Mouse (Mus musculus) midbrain, embryonic 10.5 days (tissue): ENCODE measurements around the gene Ntng2. TPM values are rescaled to one million over a fixed set of nuclear protein-coding genes. Genes with fewer than 3 reads are reported as not detected.

Experiments used
- DNase-seq: peaks from one replicate; pipeline ENCODE4 v3.0.0-alpha.2; 2017; ENCODE audit warnings: low spot score
- H3K27ac ChIP-seq: fragments of 300-500 bp; sonication (generic); replicated peaks from 2 replicates; pipeline ENCODE4 v1.5.1; 2016; ENCODE audit warnings: mild to moderate bottlenecking
- H3K27me3 ChIP-seq: fragments of 300-500 bp; sonication (generic); 2 replicates; pipeline ENCODE4 v1.6.1; 2016; ENCODE audit warnings: low read depth, mild to moderate bottlenecking; ENCODE audit not compliant: poor library complexity, severe bottlenecking
- H3K36me3 ChIP-seq: fragments of 300-500 bp; sonication (generic); 2 replicates; pipeline ENCODE4 v1.6.1; 2016; ENCODE audit warnings: mild to moderate bottlenecking, moderate library complexity
- H3K4me1 ChIP-seq: fragments of 300-500 bp; sonication (generic); 2 replicates; pipeline ENCODE4 v1.6.1; 2016
- H3K4me3 ChIP-seq: fragments of 300-500 bp; sonication (generic); 2 replicates; pipeline ENCODE4 v1.5.1; 2016; ENCODE audit warnings: mild to moderate bottlenecking, moderate library complexity
- H3K9me3 ChIP-seq: fragments of 300-500 bp; sonication (generic); replicated peaks from 2 replicates; pipeline ENCODE4 v1.6.1; 2016; ENCODE audit warnings: mild to moderate bottlenecking
- WGBS: fragments of 180-500 bp; shearing (Covaris S2); methylation state at CpG from one replicate; pipeline ENCODE4 v1.1.7; 2016; 5-methylcytosine and 5-hydroxymethylcytosine counted together
- polyA plus RNA-seq: library from polyadenylated mRNA; unstranded; fragments of >200 nt; fragmentation: Nextera tagmentation; extraction: Ambion mirVana; gene quantifications from 2 replicates; pipeline ENCODE4 v1.2.1, GENCODE M21; 2016

Gene Ntng2
- polyA plus RNA-seq, 1 experiment from 2014 or later = 1.6 TPM

GRCm38 (mm10) chr2:29174887-29175286 lies 77.9 kb downstream of the Ntng2 start:
- DNase-seq = no peak
- 86% methylated on average over 3 of the region's 3 CpGs for whole genome bisulfite sequencing
- Histone ChIP-seq H3K36me3 (peaks cover 97% of the 10 kb centered on the region), H3K27ac (no peak overlapping the region), H3K4me3 (no peak overlapping the region), H3K27me3 (no peaks in the 10 kb centered on the region), H3K4me1 (no peaks in the 10 kb centered on the region), H3K9me3 (no peaks in the 10 kb centered on the region)

- no peaks in the 10 kb centered on the region for H3K9me3 ChIP-seq
- no peak overlapping the region for H3K27ac ChIP-seq
- H3K27me3 ChIP-seq = no peaks in the 10 kb centered on the region
- no peak overlapping the region for H3K4me3 ChIP-seq
- DNase-seq = no peak
- whole genome bisulfite sequencing = 91% methylated on average over 5 of the region's 5 CpGs
- H3K36me3 ChIP-seq = peaks cover 93% of the 10 kb centered on the region
- no peaks in the 10 kb centered on the region for H3K4me1 ChIP-seq
Observed at GRCm38 (mm10) chr2:29168067-29168466, 84.7 kb downstream of the Ntng2 start.

GRCm38 (mm10) chr2:29151941-29152340 lies 100.9 kb downstream of the Ntng2 start:
- Histone ChIP-seq H3K27ac (no peak overlapping the region), H3K4me1 (peaks cover 5% of the 10 kb centered on the region; the same call in 1 of the 2 replicates), H3K27me3 (no peaks in the 10 kb centered on the region), H3K4me3 (no peak overlapping the region), H3K36me3 (peaks cover 98% of the 10 kb centered on the region), H3K9me3 (no peaks in the 10 kb centered on the region)
- DNase-seq = no peak
- 65% methylated on average over 2 of the region's 2 CpGs for WGBS

Other genes starting within 250 kb of the Ntng2 start
- 1.0 and 2.4 TPM in 2 replicates for gene Cfap77, start 197.9 kb downstream of the Ntng2 start, polyA plus RNA-seq
- 11.9 and 12.6 TPM in 2 replicates for gene Ttf1, start 192.7 kb downstream of the Ntng2 start, polyA plus RNA-seq
- 11.8 and 13.8 TPM in 2 replicates for gene Setx, start 128.8 kb downstream of the Ntng2 start, polyA plus RNA-seq
- gene Med27, start 93.8 kb upstream of the Ntng2 start, polyA plus RNA-seq = 61.0 and 70.0 TPM in 2 replicates